Mouse (Mus musculus): ENCODE results near the gene Spata20. TPM values are rescaled to one million over a fixed set of nuclear protein-coding genes. Genes with fewer than 3 reads are reported as not detected.

The Spata20 gene
- polyA plus RNA-seq, 1 experiment from 2014 or later = 0.08 TPM

DNA sequence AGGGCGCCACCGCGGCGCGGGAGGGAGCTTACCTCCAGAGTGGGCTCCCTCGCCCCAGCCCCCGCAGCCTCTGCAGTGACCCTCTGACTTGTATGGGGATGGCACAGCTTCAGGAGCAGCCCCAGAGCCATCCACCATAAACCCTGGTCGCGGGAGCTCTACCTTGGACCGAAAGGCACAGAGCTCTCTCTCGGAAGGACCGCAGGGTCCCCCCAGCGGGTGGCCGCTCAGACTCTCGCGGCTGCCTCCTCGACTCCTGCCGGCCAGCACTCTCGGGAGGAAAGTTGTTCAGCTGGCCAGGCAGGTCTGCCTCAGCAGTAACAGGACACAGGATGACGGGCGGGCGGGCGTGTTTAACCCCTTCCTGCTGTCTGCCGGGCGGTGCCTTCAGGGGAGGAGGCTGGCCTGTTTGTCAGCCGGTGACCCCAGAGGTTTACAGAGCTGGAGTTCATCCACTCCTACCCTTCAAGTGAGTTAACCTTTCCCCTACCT, 13.7 kb upstream of the Spata20 start, which contains the start of gene Epn3:
TSS of gene Epn3 (minus strand) at position 314 of the 492 bp plus-strand sequence.
- Histone ChIP-seq H3K27ac (ENCODE audit: low read length) (peak within 1 kb of the TSS; percentile 87), H3K9ac (ENCODE audit: low read length) (peak within 1 kb of the TSS; percentile 88), H3K9me3 (replicated peaks; ENCODE audit: control insufficient read depth, low read length) (no peaks in the 10 kb centered on the region), H3K4me2 (ENCODE audit: low read depth, low read length) (peak within 1 kb of the TSS; percentile 72), H3K36me3 (ENCODE audit: control insufficient read depth, insufficient read depth) (no peaks in the 10 kb centered on the region), H3K4me1 (ENCODE audit: control insufficient read depth, insufficient read depth, low read length) (peaks cover 40% of the 10 kb centered on the region), H3K4me3 (ENCODE audit: low read length) (peak within 1 kb of the TSS; percentile 70), H3K27me3 (ENCODE audit: control insufficient read depth, insufficient read depth, low read length) (peaks cover 6% of the 10 kb centered on the region; the same call in 1 of the 2 replicates)
- peak; percentile 41 for ATAC-seq (replicated peaks; ENCODE audit: extremely low read depth, insufficient read depth, low FRiP score)
- WGBS = under 1% methylated on average over 26 of the region's 26 CpGs

DNA sequence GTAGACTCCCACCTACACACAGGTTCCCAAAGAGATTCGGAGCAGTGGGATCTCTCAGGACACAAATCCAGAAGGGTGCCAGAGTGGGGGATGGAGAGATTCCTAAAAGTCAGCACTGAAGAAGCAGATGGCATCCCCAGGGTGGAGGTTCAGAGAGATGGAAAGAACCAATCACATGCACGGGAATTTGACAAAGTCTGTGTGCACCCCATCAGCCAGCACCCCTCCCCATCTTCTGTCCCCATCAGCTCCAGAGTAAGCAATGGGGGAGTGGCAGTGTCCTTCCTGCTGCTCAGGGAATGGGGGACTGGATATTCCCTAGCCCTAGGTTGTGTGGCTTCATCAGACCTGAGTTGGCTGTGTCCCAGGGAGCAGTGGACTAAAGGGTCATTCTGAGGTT, 13.1 kb upstream of the Spata20 start:
- peaks cover 6% of the 10 kb centered on the region; the same call in 1 of the 2 replicates for H3K27me3 ChIP-seq (ENCODE audit: control insufficient read depth, insufficient read depth, low read length)
- peaks cover 42% of the 10 kb centered on the region for H3K4me1 ChIP-seq (ENCODE audit: control insufficient read depth, insufficient read depth, low read length)
- H3K4me3 ChIP-seq (ENCODE audit: low read length) = peak overlapping the region; percentile 70
- WGBS = 3% methylated on average over 2 of the region's 2 CpGs
- H3K36me3 ChIP-seq (ENCODE audit: control insufficient read depth, insufficient read depth) = no peaks in the 10 kb centered on the region
- ATAC-seq (replicated peaks; ENCODE audit: extremely low read depth, insufficient read depth, low FRiP score) = no peak
- peak overlapping the region; percentile 72 for H3K4me2 ChIP-seq (ENCODE audit: low read depth, low read length)
- H3K27ac ChIP-seq (ENCODE audit: low read length) = peak overlapping the region; percentile 87
- H3K9ac ChIP-seq (ENCODE audit: low read length) = peak overlapping the region; percentile 88
- no peaks in the 10 kb centered on the region for H3K9me3 ChIP-seq (replicated peaks; ENCODE audit: control insufficient read depth, low read length)

DNA sequence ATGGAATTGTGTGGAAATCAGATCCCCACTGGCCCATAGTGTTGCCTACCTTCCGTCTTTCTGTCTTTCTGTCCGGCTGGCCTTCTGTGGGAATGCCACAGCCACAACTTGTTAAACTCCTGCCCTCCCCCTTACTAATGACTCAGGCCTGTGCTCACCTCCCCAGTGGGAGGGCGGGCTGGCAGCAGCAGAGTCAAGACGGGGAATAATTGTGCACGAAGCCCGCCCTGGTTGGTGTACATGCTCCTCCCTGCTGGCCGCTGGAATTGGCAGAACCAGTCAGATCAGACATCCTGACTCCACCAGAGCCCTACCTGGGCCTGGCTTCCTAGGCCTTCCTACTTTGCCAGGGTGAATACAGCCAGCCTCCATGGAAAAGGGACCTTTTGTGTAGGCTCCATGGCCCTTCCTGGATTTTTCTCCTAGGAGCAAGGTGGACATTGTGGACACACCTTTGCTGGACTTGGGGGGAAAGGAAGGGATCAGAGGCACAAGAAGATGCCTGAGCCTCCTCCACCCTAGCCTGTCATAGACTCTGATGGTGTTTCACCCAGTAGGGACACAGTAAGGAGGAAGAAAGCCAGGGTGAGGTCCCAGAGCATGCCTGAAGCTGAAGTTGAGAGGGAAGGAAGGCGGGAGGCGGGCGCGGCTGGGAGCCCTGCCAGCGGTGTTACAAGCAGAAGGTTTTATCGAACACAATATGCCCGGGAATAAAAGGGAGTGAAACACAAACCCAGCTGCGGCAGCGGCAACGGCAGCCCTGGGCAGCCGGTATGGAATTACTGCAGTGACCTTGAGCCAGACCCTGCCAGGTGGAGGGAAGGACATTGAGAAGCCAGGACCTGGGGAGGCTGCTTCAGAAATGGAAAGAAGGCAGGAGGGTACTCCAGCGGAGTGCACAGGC, 12.4 kb upstream of the Spata20 start:
- Histone ChIP-seq H3K36me3 (ENCODE audit: control insufficient read depth, insufficient read depth) (no peaks in the 10 kb centered on the region), H3K27me3 (ENCODE audit: control insufficient read depth, insufficient read depth, low read length) (peaks cover 6% of the 10 kb centered on the region; the same call in 1 of the 2 replicates), H3K4me3 (ENCODE audit: low read length) (peak overlapping the region; percentile 70), H3K4me1 (ENCODE audit: control insufficient read depth, insufficient read depth, low read length) (peaks cover 42% of the 10 kb centered on the region), H3K9me3 (replicated peaks; ENCODE audit: control insufficient read depth, low read length) (no peaks in the 10 kb centered on the region), H3K4me2 (ENCODE audit: low read depth, low read length) (peak overlapping the region; percentile 72), H3K27ac (ENCODE audit: low read length) (peak overlapping the region; percentile 87), H3K9ac (ENCODE audit: low read length) (peak overlapping the region; percentile 88)
- ATAC-seq (replicated peaks; ENCODE audit: extremely low read depth, insufficient read depth, low FRiP score) = peak; percentile 23; the same call in 1 of the 2 replicates
- WGBS = 16% methylated on average over 19 of the region's 19 CpGs

DNA sequence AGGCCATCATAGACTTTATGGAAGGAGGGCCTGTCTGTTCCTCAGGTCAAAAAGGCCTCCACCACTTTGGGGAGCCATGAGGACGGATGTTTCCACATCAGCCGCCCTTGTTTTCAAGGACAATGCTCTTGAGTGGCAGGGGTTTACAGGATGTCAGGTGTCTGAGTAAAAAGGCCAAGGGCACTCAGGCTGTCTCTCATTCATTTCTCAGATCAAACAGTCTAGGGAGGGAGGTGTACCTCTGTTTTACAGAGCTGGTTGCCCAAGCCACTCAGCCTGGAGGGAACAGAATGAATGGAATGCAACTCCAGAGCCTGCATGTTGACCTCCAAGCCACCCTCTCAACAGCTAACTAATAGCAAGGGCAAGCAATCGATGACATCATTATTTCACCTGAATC, 9.4 kb upstream of the Spata20 start:
- peak overlapping the region; percentile 14; the same call in 1 of the 2 replicates for H3K4me2 ChIP-seq (ENCODE audit: low read depth, low read length)

DNA sequence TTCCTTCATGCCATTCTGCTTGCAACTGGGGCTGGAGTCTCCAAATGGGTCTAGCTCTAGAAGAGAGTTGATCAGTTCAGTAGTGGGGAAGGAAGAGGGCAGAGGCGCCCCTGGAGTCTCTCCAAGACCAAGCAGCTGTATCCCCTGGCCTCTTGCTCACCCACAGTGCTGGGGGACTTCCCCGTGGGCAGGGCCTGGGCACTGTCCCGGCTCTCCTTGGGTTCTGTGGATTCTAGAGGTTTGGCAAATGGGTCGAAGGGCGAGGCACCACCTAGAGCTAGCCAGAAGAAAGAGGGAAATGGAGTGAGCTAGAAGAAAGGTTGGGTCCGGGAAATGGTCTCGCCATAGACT, 5.7 kb upstream of the Spata20 start:
- no peak overlapping the region for H3K4me2 ChIP-seq (ENCODE audit: low read depth, low read length)
- H3K9ac ChIP-seq (ENCODE audit: low read length) = no peak overlapping the region
- 0 out of 2 replicates have a peak, but pooled peaks cover 2% of the 10 kb centered on the region for H3K36me3 ChIP-seq (ENCODE audit: control insufficient read depth, insufficient read depth)
- WGBS = 68% methylated on average over 7 of the region's 7 CpGs
- H3K4me1 ChIP-seq (ENCODE audit: control insufficient read depth, insufficient read depth, low read length) = peaks cover 10% of the 10 kb centered on the region
- peaks cover 15% of the 10 kb centered on the region for H3K27me3 ChIP-seq (ENCODE audit: control insufficient read depth, insufficient read depth, low read length)
- ATAC-seq (replicated peaks; ENCODE audit: extremely low read depth, insufficient read depth, low FRiP score) = no peak
- H3K4me3 ChIP-seq (ENCODE audit: low read length) = no peak overlapping the region
- H3K27ac ChIP-seq (ENCODE audit: low read length) = no peak overlapping the region
- no peaks in the 10 kb centered on the region for H3K9me3 ChIP-seq (replicated peaks; ENCODE audit: control insufficient read depth, low read length)

More for the DNA sequence above, 9.4 kb upstream of the Spata20 start:
- Histone ChIP-seq H3K4me1 (ENCODE audit: control insufficient read depth, insufficient read depth, low read length) (peaks cover 38% of the 10 kb centered on the region), H3K9me3 (replicated peaks; ENCODE audit: control insufficient read depth, low read length) (no peaks in the 10 kb centered on the region), H3K27me3 (ENCODE audit: control insufficient read depth, insufficient read depth, low read length) (peaks cover 8% of the 10 kb centered on the region; the same call in 1 of the 2 replicates), H3K9ac (ENCODE audit: low read length) (peak overlapping the region; percentile 57), H3K27ac (ENCODE audit: low read length) (peak overlapping the region; percentile 90), H3K36me3 (ENCODE audit: control insufficient read depth, insufficient read depth) (0 out of 2 replicates have a peak, but pooled peaks cover 2% of the 10 kb centered on the region), H3K4me3 (ENCODE audit: low read length) (no peak overlapping the region)
- peak; percentile 66 for ATAC-seq (replicated peaks; ENCODE audit: extremely low read depth, insufficient read depth, low FRiP score)
- 43% methylated on average over 3 of the region's 3 CpGs for WGBS

DNA sequence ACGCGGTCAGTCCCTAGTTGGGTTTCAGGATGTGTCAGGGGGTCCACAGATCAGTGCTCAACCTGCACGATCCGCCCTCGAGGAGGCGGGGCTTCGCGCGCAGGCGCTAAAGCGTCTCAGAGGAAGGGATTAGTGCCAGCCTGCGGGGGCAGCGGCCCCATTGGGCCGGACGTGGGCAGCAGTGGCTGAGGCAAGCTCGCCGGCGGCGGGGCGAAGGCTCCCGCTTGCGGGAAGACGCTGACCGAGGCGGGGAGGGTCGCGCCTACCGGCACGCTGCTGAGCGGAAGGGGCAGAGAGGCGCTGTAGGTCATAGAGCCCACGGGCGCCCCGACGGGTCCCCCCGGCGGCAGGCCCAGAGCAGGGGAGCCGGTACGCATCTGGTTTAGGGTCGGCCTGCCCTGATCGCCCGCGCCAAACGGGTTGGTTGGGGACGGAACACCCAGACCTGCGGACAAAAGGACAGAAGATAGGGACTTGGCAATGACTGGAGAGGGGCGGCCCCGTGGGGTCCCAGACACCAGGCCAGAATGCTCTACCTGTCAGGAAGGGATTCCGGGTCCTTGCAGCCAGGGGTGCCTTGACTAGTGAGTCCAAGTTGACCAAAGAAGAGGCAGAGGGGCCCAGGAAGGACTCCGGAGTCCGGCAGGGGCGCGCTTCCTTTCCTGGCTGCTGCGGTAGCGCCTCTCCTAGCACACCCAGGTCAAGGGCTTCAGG, 5.2 kb upstream of the Spata20 start:
- H3K4me1 ChIP-seq (ENCODE audit: control insufficient read depth, insufficient read depth, low read length) = peaks cover 10% of the 10 kb centered on the region
- no peak for ATAC-seq (replicated peaks; ENCODE audit: extremely low read depth, insufficient read depth, low FRiP score)
- H3K36me3 ChIP-seq (ENCODE audit: control insufficient read depth, insufficient read depth) = 0 out of 2 replicates have a peak, but pooled peaks cover 2% of the 10 kb centered on the region
- H3K4me3 ChIP-seq (ENCODE audit: low read length) = peak overlapping the region; percentile 43
- H3K4me2 ChIP-seq (ENCODE audit: low read depth, low read length) = peak overlapping the region; percentile 62
- peaks cover 20% of the 10 kb centered on the region for H3K27me3 ChIP-seq (ENCODE audit: control insufficient read depth, insufficient read depth, low read length)
- no peak overlapping the region for H3K27ac ChIP-seq (ENCODE audit: low read length)
- H3K9me3 ChIP-seq (replicated peaks; ENCODE audit: control insufficient read depth, low read length) = no peaks in the 10 kb centered on the region
- 20% methylated on average over 55 of the region's 55 CpGs for WGBS
- H3K9ac ChIP-seq (ENCODE audit: low read length) = peak overlapping the region; percentile 62

DNA sequence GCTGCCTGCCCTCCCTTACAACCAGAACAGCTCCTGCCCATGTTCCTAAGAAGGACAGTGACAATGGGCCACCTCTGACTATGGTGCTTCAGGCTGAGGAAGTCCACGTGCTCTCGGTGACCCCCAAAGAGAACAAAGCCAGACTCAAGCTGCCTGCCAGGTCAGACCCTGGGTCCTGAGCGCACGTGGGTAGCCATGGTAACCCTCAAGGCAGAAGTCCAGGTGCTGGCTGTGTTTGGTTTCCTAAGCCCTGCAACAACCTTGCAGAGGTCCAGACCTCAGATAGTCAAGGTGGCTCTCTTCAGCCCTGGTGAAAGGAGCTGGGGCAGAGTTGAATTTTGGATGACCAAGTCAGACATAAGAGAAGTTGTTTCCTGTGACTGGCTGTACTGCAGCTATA, 3.8 kb upstream of the Spata20 start:
- Histone ChIP-seq H3K9me3 (replicated peaks; ENCODE audit: control insufficient read depth, low read length) (no peaks in the 10 kb centered on the region), H3K4me1 (ENCODE audit: control insufficient read depth, insufficient read depth, low read length) (peaks cover 3% of the 10 kb centered on the region), H3K36me3 (ENCODE audit: control insufficient read depth, insufficient read depth) (0 out of 2 replicates have a peak, but pooled peaks cover 2% of the 10 kb centered on the region), H3K27ac (ENCODE audit: low read length) (no peak overlapping the region), H3K9ac (ENCODE audit: low read length) (no peak overlapping the region), H3K27me3 (ENCODE audit: control insufficient read depth, insufficient read depth, low read length) (peaks cover 30% of the 10 kb centered on the region), H3K4me2 (ENCODE audit: low read depth, low read length) (no peak overlapping the region), H3K4me3 (ENCODE audit: low read length) (no peak overlapping the region)
- 52% methylated on average over 4 of the region's 4 CpGs for WGBS
- ATAC-seq (replicated peaks; ENCODE audit: extremely low read depth, insufficient read depth, low FRiP score) = no peak

DNA sequence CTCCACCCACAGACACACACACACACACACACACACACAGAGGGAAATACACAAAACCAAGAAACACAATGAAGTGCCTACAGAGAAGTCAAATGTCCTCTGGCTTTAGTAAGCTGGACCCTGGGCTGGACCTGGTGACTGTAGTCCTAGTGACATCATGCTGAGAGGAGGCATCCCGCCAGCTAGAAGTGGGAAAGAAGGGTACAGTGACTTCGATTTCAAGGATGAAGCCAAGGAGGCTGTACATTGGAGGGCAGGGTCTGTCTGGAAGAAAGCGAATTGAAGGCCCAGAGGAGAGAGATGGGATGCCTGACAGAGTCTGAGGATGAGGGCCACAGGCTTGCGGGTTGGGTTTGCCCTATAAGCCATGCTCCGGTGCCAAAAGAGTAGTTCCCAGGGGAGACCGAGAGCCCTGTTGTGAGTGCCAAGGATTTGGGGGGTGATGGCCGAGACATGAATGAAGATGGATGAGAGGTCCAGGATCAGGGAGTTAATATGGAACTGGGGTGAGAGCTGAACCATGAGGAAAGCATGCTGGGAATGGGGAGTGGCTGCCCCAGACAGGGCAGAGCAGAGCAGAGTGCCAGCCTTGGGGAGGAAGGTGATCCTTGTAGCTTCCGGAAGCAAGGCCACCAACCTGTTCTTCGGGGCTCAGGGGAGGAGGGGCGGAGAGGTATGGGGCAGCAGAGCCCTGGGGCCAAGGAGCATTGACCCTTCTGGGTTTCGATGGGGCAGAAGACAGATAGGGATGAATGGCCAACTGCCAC, 3.0 kb upstream of the Spata20 start:
- 83% methylated on average over 11 of the region's 11 CpGs for WGBS
- Histone ChIP-seq H3K27me3 (ENCODE audit: control insufficient read depth, insufficient read depth, low read length) (peaks cover 30% of the 10 kb centered on the region), H3K9ac (ENCODE audit: low read length) (no peak overlapping the region), H3K27ac (ENCODE audit: low read length) (no peak overlapping the region), H3K4me1 (ENCODE audit: control insufficient read depth, insufficient read depth, low read length) (no peaks in the 10 kb centered on the region), H3K4me2 (ENCODE audit: low read depth, low read length) (no peak overlapping the region), H3K36me3 (ENCODE audit: control insufficient read depth, insufficient read depth) (0 out of 2 replicates have a peak, but pooled peaks cover 2% of the 10 kb centered on the region), H3K9me3 (replicated peaks; ENCODE audit: control insufficient read depth, low read length) (no peaks in the 10 kb centered on the region), H3K4me3 (ENCODE audit: low read length) (no peak overlapping the region)
- ATAC-seq (replicated peaks; ENCODE audit: extremely low read depth, insufficient read depth, low FRiP score) = no peak

Measured in heart, embryonic 16.5 days (tissue).